Mouse (Mus musculus): ENCODE results near the gene Igfbp2. TPM values are rescaled to one million over a fixed set of nuclear protein-coding genes. Genes with fewer than 3 reads are reported as not detected.

Gene Igfbp2
- 493 and 750 TPM in 2 replicates for polyA plus RNA-seq (2016; fragmentation: Nextera tagmentation; extraction: Ambion mirVana)

- peak; percentile 81 for DNase-seq (ENCODE audit: low spot score)
- peaks cover 13% of the 10 kb centered on the region for H3K36me3 ChIP-seq
- H3K27me3 ChIP-seq (ENCODE audit: insufficient read depth, poor library complexity, severe bottlenecking) = peaks cover 23% of the 10 kb centered on the region
- no peaks in the 10 kb centered on the region for H3K9me3 ChIP-seq
- under 1% methylated on average over 54 of the region's 58 CpGs for WGBS
- H3K4me3 ChIP-seq = peak within 1 kb of the TSS; percentile 83
- H3K4me1 ChIP-seq (replicated peaks) = peaks cover 54% of the 10 kb centered on the region
- peak within 1 kb of the TSS; percentile 94 for H3K27ac ChIP-seq
Measured at GRCm38 (mm10) chr1:72823751-72824706, at the start of gene Igfbp2. TSS of gene Igfbp2 (plus strand) at chr1:72824503.

GRCm38 (mm10) chr1:72778789-72779188, 45.5 kb upstream of the Igfbp2 start:
- WGBS = 21% methylated on average over 6 of the region's 6 CpGs
- H3K27me3 ChIP-seq (ENCODE audit: insufficient read depth, poor library complexity, severe bottlenecking) = no peaks in the 10 kb centered on the region
- H3K4me3 ChIP-seq = no peak overlapping the region
- H3K4me1 ChIP-seq (replicated peaks) = peaks cover 27% of the 10 kb centered on the region
- DNase-seq (ENCODE audit: low spot score) = no peak
- H3K27ac ChIP-seq = 0 out of 2 replicates have a peak overlapping the region, but pooled peaks have one; percentile 9
- H3K36me3 ChIP-seq = no peaks in the 10 kb centered on the region
- no peaks in the 10 kb centered on the region for H3K9me3 ChIP-seq

GRCm38 (mm10) chr1:72780720-72781119, 43.6 kb upstream of the Igfbp2 start:
- Histone ChIP-seq H3K9me3 (no peaks in the 10 kb centered on the region), H3K4me1 (replicated peaks) (peaks cover 30% of the 10 kb centered on the region), H3K27me3 (ENCODE audit: insufficient read depth, poor library complexity, severe bottlenecking) (no peaks in the 10 kb centered on the region), H3K4me3 (no peak overlapping the region), H3K36me3 (no peaks in the 10 kb centered on the region), H3K27ac (no peak overlapping the region)
- WGBS = 45% methylated on average over 7 of the region's 7 CpGs
- no peak for DNase-seq (ENCODE audit: low spot score)

GRCm38 (mm10) chr1:72783341-72783740, 41.0 kb upstream of the Igfbp2 start:
- no peak overlapping the region for H3K27ac ChIP-seq
- no peaks in the 10 kb centered on the region for H3K27me3 ChIP-seq (ENCODE audit: insufficient read depth, poor library complexity, severe bottlenecking)
- peaks cover 30% of the 10 kb centered on the region for H3K4me1 ChIP-seq (replicated peaks)
- no peaks in the 10 kb centered on the region for H3K9me3 ChIP-seq
- DNase-seq (ENCODE audit: low spot score) = no peak
- WGBS = 73% methylated on average over 2 of the region's 2 CpGs
- no peak overlapping the region for H3K4me3 ChIP-seq
- no peaks in the 10 kb centered on the region for H3K36me3 ChIP-seq

- no peaks in the 10 kb centered on the region for H3K9me3 ChIP-seq
- H3K36me3 ChIP-seq = no peaks in the 10 kb centered on the region
- no peak overlapping the region for H3K27ac ChIP-seq
- no peaks in the 10 kb centered on the region for H3K27me3 ChIP-seq (ENCODE audit: insufficient read depth, poor library complexity, severe bottlenecking)
- DNase-seq (ENCODE audit: low spot score) = no peak
- H3K4me3 ChIP-seq = no peak overlapping the region
- H3K4me1 ChIP-seq (replicated peaks) = peaks cover 27% of the 10 kb centered on the region
- WGBS = 41% methylated on average over 7 of the region's 7 CpGs
Measured at GRCm38 (mm10) chr1:72784018-72784417, 40.3 kb upstream of the Igfbp2 start.

- Histone ChIP-seq H3K9me3 (0 out of 2 replicates have a peak, but pooled peaks cover 3% of the 10 kb centered on the region), H3K27me3 (ENCODE audit: insufficient read depth, poor library complexity, severe bottlenecking) (no peaks in the 10 kb centered on the region), H3K4me1 (replicated peaks) (0 out of 2 replicates have a peak, but pooled peaks cover 4% of the 10 kb centered on the region), H3K4me3 (no peak overlapping the region), H3K36me3 (no peaks in the 10 kb centered on the region), H3K27ac (0 out of 2 replicates have a peak overlapping the region, but pooled peaks have one; percentile 17)
- DNase-seq (ENCODE audit: low spot score) = no peak
- 55% methylated on average over 3 of the region's 3 CpGs for WGBS
Measured at GRCm38 (mm10) chr1:72790670-72791069, 33.6 kb upstream of the Igfbp2 start.

GRCm38 (mm10) chr1:72791743-72792142, 32.6 kb upstream of the Igfbp2 start:
- Histone ChIP-seq H3K4me3 (no peak overlapping the region), H3K27me3 (ENCODE audit: insufficient read depth, poor library complexity, severe bottlenecking) (no peaks in the 10 kb centered on the region), H3K27ac (no peak overlapping the region), H3K9me3 (0 out of 2 replicates have a peak, but pooled peaks cover 3% of the 10 kb centered on the region), H3K36me3 (no peaks in the 10 kb centered on the region), H3K4me1 (replicated peaks) (0 out of 2 replicates have a peak, but pooled peaks cover 4% of the 10 kb centered on the region)
- DNase-seq (ENCODE audit: low spot score) = no peak

GRCm38 (mm10) chr1:72792262-72792661, 32.0 kb upstream of the Igfbp2 start:
- H3K27ac ChIP-seq = no peak overlapping the region
- H3K4me3 ChIP-seq = no peak overlapping the region
- H3K4me1 ChIP-seq (replicated peaks) = 0 out of 2 replicates have a peak, but pooled peaks cover 4% of the 10 kb centered on the region
- DNase-seq (ENCODE audit: low spot score) = no peak
- 0 out of 2 replicates have a peak, but pooled peaks cover 3% of the 10 kb centered on the region for H3K9me3 ChIP-seq
- no peaks in the 10 kb centered on the region for H3K27me3 ChIP-seq (ENCODE audit: insufficient read depth, poor library complexity, severe bottlenecking)
- WGBS = 36% methylated on average over 1 of the region's 1 CpGs
- no peaks in the 10 kb centered on the region for H3K36me3 ChIP-seq

- no peak overlapping the region for H3K27ac ChIP-seq
- DNase-seq (ENCODE audit: low spot score) = no peak
- no peaks in the 10 kb centered on the region for H3K27me3 ChIP-seq (ENCODE audit: insufficient read depth, poor library complexity, severe bottlenecking)
- H3K9me3 ChIP-seq = 0 out of 2 replicates have a peak, but pooled peaks cover 3% of the 10 kb centered on the region
- H3K4me3 ChIP-seq = no peak overlapping the region
- 0 out of 2 replicates have a peak, but pooled peaks cover 4% of the 10 kb centered on the region for H3K4me1 ChIP-seq (replicated peaks)
- H3K36me3 ChIP-seq = no peaks in the 10 kb centered on the region
Measured at GRCm38 (mm10) chr1:72793230-72793629, 31.1 kb upstream of the Igfbp2 start.

- no peak overlapping the region for H3K4me3 ChIP-seq
- WGBS = 87% methylated on average over 2 of the region's 2 CpGs
- H3K27me3 ChIP-seq (ENCODE audit: insufficient read depth, poor library complexity, severe bottlenecking) = no peaks in the 10 kb centered on the region
- 0 out of 2 replicates have a peak, but pooled peaks cover 3% of the 10 kb centered on the region for H3K9me3 ChIP-seq
- H3K27ac ChIP-seq = no peak overlapping the region
- no peaks in the 10 kb centered on the region for H3K36me3 ChIP-seq
- no peaks in the 10 kb centered on the region for H3K4me1 ChIP-seq (replicated peaks)
- DNase-seq (ENCODE audit: low spot score) = no peak
Measured at GRCm38 (mm10) chr1:72796128-72796527, 28.2 kb upstream of the Igfbp2 start.

GRCm38 (mm10) chr1:72797102-72797665, 27.1 kb upstream of the Igfbp2 start:
- no peaks in the 10 kb centered on the region for H3K4me1 ChIP-seq (replicated peaks)
- 69% methylated on average over 4 of the region's 4 CpGs for WGBS
- H3K36me3 ChIP-seq = no peaks in the 10 kb centered on the region
- H3K27ac ChIP-seq = no peak overlapping the region
- H3K27me3 ChIP-seq (ENCODE audit: insufficient read depth, poor library complexity, severe bottlenecking) = no peaks in the 10 kb centered on the region
- H3K9me3 ChIP-seq = 0 out of 2 replicates have a peak, but pooled peaks cover 3% of the 10 kb centered on the region
- H3K4me3 ChIP-seq = no peak overlapping the region
- no peak for DNase-seq (ENCODE audit: low spot score)

- WGBS = 88% methylated on average over 2 of the region's 2 CpGs
- Histone ChIP-seq H3K27me3 (ENCODE audit: insufficient read depth, poor library complexity, severe bottlenecking) (no peaks in the 10 kb centered on the region), H3K9me3 (0 out of 2 replicates have a peak, but pooled peaks cover 3% of the 10 kb centered on the region), H3K36me3 (no peaks in the 10 kb centered on the region), H3K4me1 (replicated peaks) (no peaks in the 10 kb centered on the region), H3K4me3 (no peak overlapping the region), H3K27ac (no peak overlapping the region)
- DNase-seq (ENCODE audit: low spot score) = no peak
Measured at GRCm38 (mm10) chr1:72798441-72798840, 25.9 kb upstream of the Igfbp2 start.

GRCm38 (mm10) chr1:72804031-72804430, 20.3 kb upstream of the Igfbp2 start:
- Histone ChIP-seq H3K36me3 (no peaks in the 10 kb centered on the region), H3K4me1 (replicated peaks) (peaks cover 25% of the 10 kb centered on the region), H3K27me3 (ENCODE audit: insufficient read depth, poor library complexity, severe bottlenecking) (no peaks in the 10 kb centered on the region), H3K9me3 (no peaks in the 10 kb centered on the region), H3K4me3 (no peak overlapping the region), H3K27ac (no peak overlapping the region)
- 92% methylated on average over 4 of the region's 4 CpGs for WGBS
- DNase-seq (ENCODE audit: low spot score) = no peak
